Mouse (Mus musculus) liver, adult 2 months (tissue): ENCODE results near the gene Pramel7.

Source experiments
- CTCF ChIP-seq: fragments of 200-500 bp; IDR thresholded peaks from 2 replicates; pipeline ENCODE4 v1.5.1; 2011; ENCODE audit warnings: low read depth, low read length, control low read depth
- POLR2A ChIP-seq: fragments of 200-500 bp; IDR thresholded peaks from 2 replicates; pipeline ENCODE4 v1.6.1; 2011; ENCODE audit warnings: low read length, control low read depth; ENCODE audit not compliant: insufficient read depth; ENCODE audit errors: extremely low read depth

GRCm38 (mm10) chr2:87545442-87545841 is 48.5 kb upstream of the Pramel7 start, which contains the start of gene Olfr1128:
- TF ChIP-seq POLR2A, result no peak
- TF ChIP-seq CTCF, result no peak
